Mouse (Mus musculus): ENCODE results near the gene Rbm19.

Gene Rbm19

GRCm38 (mm10) chr5:120165061-120165942, 49.0 kb downstream of the Rbm19 start:
- no peak for DNase-seq (ENCODE audit: low spot score in 2 of 2)

- no peak for DNase-seq (ENCODE audit: low spot score in 2 of 2)
Observed at GRCm38 (mm10) chr5:120167787-120168325, 51.6 kb downstream of the Rbm19 start.

GRCm38 (mm10) chr5:120171865-120172728, 55.8 kb downstream of the Rbm19 start:
- DNase-seq (ENCODE audit: low spot score in 2 of 2) = no peak

- DNase-seq (ENCODE audit: low spot score in 2 of 2) = no peak
Observed at GRCm38 (mm10) chr5:120172729-120173101, 56.5 kb downstream of the Rbm19 start.

GRCm38 (mm10) chr5:120174317-120174716, 58.1 kb downstream of the Rbm19 start:
- DNase-seq (ENCODE audit: low spot score in 2 of 2) = no peak

- no peak for DNase-seq (ENCODE audit: low spot score in 2 of 2)
Observed at GRCm38 (mm10) chr5:120175217-120175616, 59.0 kb downstream of the Rbm19 start.

- no peak for DNase-seq (ENCODE audit: low spot score in 2 of 2)
Observed at GRCm38 (mm10) chr5:120176246-120177065, 60.2 kb downstream of the Rbm19 start.

GRCm38 (mm10) chr5:120177066-120177340, 60.7 kb downstream of the Rbm19 start:
- DNase-seq (ENCODE audit: low spot score in 2 of 2) = no peak

GRCm38 (mm10) chr5:120180102-120180501, 63.8 kb downstream of the Rbm19 start:
- DNase-seq (ENCODE audit: low spot score in 2 of 2) = peak in 1 of 2 experiments; percentile 8

- peak in 1 of 2 experiments; percentile 27 for DNase-seq (ENCODE audit: low spot score in 2 of 2)
Observed at GRCm38 (mm10) chr5:120181384-120181783, 65.1 kb downstream of the Rbm19 start.

GRCm38 (mm10) chr5:120183321-120183720, 67.1 kb downstream of the Rbm19 start:
- no peak for DNase-seq (ENCODE audit: low spot score in 2 of 2)

- no peak for DNase-seq (ENCODE audit: low spot score in 2 of 2)
Observed at GRCm38 (mm10) chr5:120183790-120184189, 67.5 kb downstream of the Rbm19 start.

- DNase-seq (ENCODE audit: low spot score in 2 of 2) = no peak
Observed at GRCm38 (mm10) chr5:120185949-120186348, 69.7 kb downstream of the Rbm19 start.

- no peak for DNase-seq (ENCODE audit: low spot score in 2 of 2)
Observed at GRCm38 (mm10) chr5:120188541-120188940, 72.3 kb downstream of the Rbm19 start.

- DNase-seq (ENCODE audit: low spot score in 2 of 2) = no peak
Observed at GRCm38 (mm10) chr5:120190001-120190582, 73.8 kb downstream of the Rbm19 start.

GRCm38 (mm10) chr5:120191620-120192019, 75.4 kb downstream of the Rbm19 start:
- no peak for DNase-seq (ENCODE audit: low spot score in 2 of 2)

GRCm38 (mm10) chr5:120194309-120194941, 78.2 kb downstream of the Rbm19 start:
- DNase-seq (ENCODE audit: low spot score in 2 of 2) = no peak

GRCm38 (mm10) chr5:120194948-120195347, 78.7 kb downstream of the Rbm19 start:
- DNase-seq (ENCODE audit: low spot score in 2 of 2) = no peak

GRCm38 (mm10) chr5:120196879-120197278, 80.6 kb downstream of the Rbm19 start:
- no peak for DNase-seq (ENCODE audit: low spot score in 2 of 2)

GRCm38 (mm10) chr5:120197813-120198387, 81.6 kb downstream of the Rbm19 start:
- no peak for DNase-seq (ENCODE audit: low spot score in 2 of 2)
